Mouse (Mus musculus) left cerebral cortex, adult 18-20 months (tissue): ENCODE results near the gene Cmpk2. TPM values are rescaled to one million over a fixed set of nuclear protein-coding genes. Genes with fewer than 3 reads are reported as not detected.
"Not testable (repeated sequence)": the region's sequence is repeated elsewhere in the genome, so short reads cannot be mapped to it uniquely, and the experiment has no call there.

ENCODE experiments used
- DNase-seq, 2 experiments: peaks; one replicate each; pipeline ENCODE4 v3.0.0; 2021 to 2022; ENCODE audit warnings: low spot score in 2 of 2, mixed read lengths in 1 of 2
- long read RNA-seq, 2 experiments: library from polyadenylated mRNA; stranded (forward); transcript quantifications; one replicate each; pipeline ENCODE4 v2.0.0; 2021
- total RNA-seq, 2 experiments: library from RNA; stranded (reverse); gene quantifications; 2 replicates each; pipeline ENCODE4 v1.2.3; 2021

The Cmpk2 gene
- 10 to 100 TPM; 19.9 to 22.3 TPM for total RNA-seq
- long read RNA-seq, experiment 1, transcript Cmpk2-201 (5 exons, 3,200 nt) = major isoform, 22 of 26 reads
- long read RNA-seq, experiment 1, partial matches to known transcripts = 2 of 26 reads
- long read RNA-seq, experiment 1, other reads (novel, unspliced or antisense) = 2 of 26 reads
- long read RNA-seq, experiment 2, transcript Cmpk2-201 (5 exons, 3,200 nt) = major isoform, 23 of 29 reads
- long read RNA-seq, experiment 2, partial matches to known transcripts = 1 of 29 reads
- long read RNA-seq, experiment 2, other reads (novel, unspliced or antisense) = 5 of 29 reads

GRCm38 (mm10) chr12:26469098-26470041 is at the start of gene Cmpk2:
Cmpk2 (plus strand) TSS chr12:26469204.
- DNase-seq = peak; percentile 88 to 91

DNA sequence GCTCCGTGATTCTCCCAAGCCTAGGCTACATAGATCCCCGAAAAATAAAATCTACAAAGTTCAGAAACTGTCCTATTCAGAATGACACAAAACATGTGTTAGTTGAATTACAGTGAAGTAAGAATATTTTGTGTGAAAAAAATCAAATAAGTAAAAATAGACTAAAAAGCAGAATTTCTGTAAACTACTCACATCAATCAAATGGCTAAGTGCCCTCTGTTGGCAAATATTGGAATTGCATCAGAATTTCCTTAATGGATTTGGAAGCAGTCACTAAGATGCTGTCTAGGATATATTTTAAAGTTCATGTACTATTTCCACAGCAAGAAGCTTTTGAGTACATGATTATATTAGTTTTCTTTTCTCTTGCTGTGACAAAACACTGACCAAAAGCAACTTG is 44.2 kb upstream of the Cmpk2 start:
- no peak for DNase-seq

GRCm38 (mm10) chr12:26428771-26429170 is 40.2 kb upstream of the Cmpk2 start:
- not testable (repeated sequence) for DNase-seq

DNA sequence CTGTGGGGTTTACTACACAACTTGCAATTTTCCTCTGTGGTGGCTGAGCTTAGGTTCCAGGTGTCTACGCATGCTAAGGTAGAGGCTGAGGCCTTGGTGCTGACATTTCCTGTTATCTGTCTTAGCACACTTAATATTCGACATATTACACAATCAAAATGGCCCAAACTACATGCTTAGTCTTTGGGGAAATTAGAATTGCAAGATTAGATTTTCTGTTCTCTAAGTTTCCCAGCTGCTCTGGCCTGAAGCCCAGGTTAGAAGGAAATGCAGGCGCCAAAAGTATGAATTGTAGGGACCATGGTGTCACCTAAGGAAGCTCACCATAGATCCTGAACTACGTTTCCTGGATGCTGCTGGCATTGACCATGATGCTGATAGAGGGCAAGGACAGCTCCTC is 32.7 kb upstream of the Cmpk2 start:
- no peak for DNase-seq

DNA sequence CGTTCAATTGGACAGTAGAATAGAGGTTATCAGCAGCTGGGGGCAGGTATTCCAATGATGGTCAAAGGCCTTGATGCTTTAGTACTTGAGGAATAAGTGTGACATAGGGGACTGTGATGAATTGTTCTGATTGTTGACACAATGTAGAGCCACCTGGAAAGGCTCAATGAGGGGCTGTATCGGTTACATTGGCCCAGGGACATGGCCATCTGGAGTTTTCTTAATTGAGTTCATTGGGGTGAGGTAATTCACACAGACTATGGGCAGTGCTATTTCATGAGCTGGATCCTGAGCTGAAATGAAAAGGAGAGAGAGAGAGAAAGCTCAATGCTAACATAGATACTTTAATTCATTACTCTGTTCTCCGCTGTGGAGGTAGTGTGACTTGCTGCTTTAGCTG is 31.1 kb upstream of the Cmpk2 start:
- no peak for DNase-seq

DNA sequence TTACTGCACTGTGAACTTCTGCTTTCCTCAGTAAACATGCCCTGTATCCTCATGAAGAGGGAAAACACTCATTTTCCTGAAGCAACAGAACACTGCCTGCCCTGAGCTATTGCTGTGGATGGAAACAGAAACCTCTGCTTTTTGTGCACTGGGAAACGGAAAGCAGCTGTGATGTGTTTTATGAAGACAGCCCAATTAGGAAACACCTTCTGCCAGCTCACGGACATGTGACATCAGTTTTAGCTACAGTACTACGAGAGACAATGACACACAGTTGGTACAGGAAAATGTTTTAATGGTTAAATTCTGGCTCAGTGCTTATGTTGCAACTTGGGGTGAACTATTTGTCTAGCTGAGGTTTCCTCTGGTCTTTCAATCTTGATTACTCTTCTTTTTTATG is 29.6 kb upstream of the Cmpk2 start:
- DNase-seq = no peak

DNA sequence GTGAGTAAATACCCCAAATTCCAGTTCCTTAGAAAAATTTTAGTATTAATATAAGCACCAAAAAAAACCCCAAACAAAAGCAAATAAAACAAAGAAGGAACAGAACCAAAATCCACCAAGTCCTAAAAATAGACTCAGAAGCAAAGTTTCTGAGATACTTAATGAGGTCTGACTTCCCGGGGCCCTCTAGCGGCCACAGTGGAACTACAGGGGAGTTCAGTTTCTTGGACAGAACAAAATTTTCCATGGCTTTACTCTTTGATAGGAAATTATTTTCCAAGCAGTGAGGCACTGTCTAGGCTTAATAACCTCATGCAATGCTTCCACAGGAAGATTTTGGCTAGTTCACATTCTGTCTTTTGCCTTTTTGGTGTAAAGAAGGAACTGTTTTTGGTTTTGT is 24.9 kb upstream of the Cmpk2 start:
- DNase-seq = peak; percentile 75 to 84

GRCm38 (mm10) chr12:26444511-26444910 is 24.5 kb upstream of the Cmpk2 start:
- no peak for DNase-seq

DNA sequence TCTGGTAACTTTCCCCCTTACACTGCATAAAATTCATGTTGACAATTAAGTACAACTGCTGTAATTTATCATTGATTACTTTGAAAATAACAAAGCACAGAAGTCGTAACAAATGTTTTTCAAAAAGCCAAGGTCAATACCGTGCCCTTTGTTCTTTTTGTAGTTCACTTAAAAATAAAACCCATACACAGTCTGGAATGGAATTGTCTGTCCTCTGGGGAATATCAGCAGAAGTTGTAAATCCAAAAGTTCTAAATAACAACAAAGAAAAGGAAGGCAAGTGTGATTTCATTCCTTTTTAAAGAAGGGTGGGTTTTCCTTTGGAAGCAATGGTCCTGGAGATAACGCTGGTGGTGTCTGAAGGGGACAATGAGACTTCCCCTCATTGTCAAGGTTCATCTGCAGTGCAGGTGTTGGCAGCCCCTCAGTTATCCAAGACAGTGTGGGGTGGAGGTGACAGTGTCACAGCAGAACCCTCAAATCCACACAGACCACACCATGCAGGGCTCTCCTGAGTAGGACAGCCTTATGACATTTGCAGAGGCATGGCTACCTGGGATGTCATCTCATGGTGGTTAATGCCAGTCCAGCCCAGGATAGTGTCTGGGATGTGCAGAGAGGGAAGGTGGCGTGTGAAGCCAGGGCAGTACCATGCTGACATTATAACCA is 22.5 kb upstream of the Cmpk2 start:
- no peak for DNase-seq

- DNase-seq = no peak
Observed at GRCm38 (mm10) chr12:26449483-26449882, 19.5 kb upstream of the Cmpk2 start.

GRCm38 (mm10) chr12:26451150-26451549 is 17.9 kb upstream of the Cmpk2 start:
- DNase-seq = no peak

- DNase-seq = no peak
Observed at GRCm38 (mm10) chr12:26452951-26453350, 16.1 kb upstream of the Cmpk2 start.

GRCm38 (mm10) chr12:26454682-26455081 is 14.3 kb upstream of the Cmpk2 start:
- DNase-seq = no peak

DNA sequence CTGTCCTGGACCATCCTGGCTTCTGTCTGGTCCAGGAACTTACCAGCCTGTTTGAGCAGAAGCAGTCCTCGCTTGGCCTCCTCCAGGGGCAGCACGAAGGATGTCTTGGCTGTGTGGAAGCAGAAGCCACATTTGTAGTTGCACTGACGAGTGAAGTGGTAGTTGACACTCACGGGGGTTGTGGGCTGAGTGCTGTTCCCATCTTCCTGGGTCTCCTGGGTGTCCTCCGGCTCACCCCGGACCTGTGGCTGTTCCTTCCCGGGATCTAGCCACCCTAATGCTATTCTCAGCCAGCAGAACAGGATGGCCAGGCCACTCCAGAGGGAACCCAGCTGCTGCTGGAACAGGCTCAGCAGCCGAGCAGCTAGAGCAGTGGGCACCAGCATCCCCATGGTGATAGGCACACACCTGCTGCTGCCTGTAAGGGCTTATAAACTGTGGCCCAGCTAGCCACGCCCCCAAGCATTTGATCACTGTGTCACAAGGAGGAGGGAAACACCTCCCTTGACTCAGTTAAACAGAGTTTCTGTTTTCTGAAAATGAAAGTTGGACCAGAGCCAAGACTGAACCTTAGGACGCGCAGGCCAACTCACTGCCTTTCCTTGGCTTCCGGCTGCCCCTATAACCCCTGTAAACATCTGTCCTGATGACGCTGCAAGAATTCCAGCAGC is 12.8 kb upstream of the Cmpk2 start, which contains the start of gene Rsad2:
Gene Rsad2 (minus strand): TSS at position 425 of the 671 bp plus-strand sequence.
- peak in 1 of 2 experiments; percentile 22 for DNase-seq

DNA sequence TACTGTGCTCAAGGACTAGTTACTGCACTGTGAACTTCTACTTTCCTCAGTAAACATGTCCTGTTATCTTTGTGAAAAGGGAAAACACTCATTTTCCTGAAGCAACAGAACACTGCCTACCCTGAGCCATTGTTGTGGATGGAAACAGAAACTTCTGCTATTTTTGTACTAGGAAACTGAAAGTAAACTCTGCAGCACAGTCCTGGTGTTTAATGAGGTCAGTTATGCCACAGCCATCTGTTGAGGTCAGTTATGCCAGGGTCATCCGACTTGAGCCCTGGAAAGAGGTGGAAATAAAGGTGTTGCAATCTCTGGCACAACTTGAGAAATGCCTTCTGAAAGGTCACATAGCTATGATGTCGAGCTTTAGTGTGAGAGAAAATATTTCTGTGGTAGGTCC is 8.9 kb upstream of the Cmpk2 start:
- DNase-seq = no peak

DNA sequence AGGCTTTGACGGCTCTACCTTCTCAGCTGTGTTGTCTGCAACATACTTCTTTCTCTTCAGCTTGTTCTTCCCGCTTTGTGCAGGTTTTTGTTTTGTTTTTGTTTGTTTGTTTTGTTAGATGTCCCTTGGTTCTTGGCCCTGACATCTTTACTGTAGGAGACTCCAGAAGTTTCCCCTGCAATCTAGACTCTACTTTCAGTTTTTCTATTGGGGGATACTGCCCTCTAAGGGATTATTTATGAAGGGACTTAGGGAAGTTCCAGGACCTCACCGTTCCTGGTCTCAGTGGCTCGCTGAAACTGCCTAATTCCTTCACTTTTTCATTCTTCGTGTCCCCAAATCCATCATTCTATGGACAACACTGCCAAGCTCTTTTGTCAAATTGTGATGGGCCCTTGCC is 3.4 kb upstream of the Cmpk2 start:
- DNase-seq = no peak

- no peak for DNase-seq
Observed at GRCm38 (mm10) chr12:26470042-26470409, 1.0 kb downstream of the Cmpk2 start.

- no peak for DNase-seq
Observed at GRCm38 (mm10) chr12:26471376-26471775, 2.4 kb downstream of the Cmpk2 start.

DNA sequence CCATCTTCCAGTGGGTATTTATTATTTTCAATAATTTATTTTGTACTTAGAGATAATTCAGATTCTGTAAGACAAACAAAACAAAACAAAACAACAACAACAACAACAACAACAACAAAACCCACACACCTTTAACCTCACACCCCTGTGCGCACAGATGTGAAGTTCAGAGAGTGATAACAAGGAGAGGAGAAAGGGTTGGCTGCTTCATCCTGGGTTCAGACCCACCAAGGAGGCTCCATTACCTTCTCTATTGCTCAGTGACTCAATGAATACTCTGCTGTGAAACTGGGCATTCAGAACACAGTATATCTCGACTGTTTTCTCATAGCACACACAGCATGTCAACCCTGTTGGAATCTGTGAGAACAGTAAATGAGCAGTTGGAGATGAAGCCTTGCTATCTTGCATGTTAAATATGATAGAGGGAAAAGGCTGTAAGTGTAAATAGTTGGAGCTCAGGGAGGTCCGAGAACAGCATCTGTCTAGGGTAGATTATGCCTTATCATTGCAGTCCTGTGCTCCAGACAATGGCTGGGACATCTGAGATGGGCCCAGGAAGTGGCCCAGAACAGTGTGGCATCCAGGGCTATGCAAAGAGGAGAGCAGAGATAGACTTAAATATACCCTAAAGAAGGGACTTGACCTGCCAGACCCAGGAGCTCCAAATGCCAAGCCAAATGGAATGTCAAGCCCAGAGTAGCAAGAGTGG is 3.9 kb downstream of the Cmpk2 start:
- no peak for DNase-seq

DNA sequence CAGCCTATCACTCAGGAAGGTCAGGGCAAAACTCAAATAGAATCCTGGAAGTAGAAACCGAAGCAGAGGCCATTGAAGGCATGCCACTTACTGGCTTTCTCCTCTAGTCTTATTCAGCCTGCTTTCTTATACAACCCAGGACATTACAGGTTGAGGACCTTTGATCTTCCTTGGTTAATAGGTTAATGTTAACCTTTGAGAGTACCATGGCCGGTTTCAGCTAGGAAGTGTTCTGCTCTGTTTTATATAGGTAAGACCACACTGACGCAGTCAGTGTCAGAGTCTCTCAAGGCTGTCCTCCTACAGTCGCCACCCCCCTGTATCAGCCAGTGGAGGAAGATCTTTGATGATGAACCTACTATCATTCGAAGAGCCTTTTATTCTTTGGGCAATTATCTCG is 4.7 kb downstream of the Cmpk2 start:
- no peak for DNase-seq

- DNase-seq = no peak
Observed at GRCm38 (mm10) chr12:26477198-26477597, 8.2 kb downstream of the Cmpk2 start.
